9 mouse cellular contexts compared by ENCODE assay signal in the genomic region with DNA sequence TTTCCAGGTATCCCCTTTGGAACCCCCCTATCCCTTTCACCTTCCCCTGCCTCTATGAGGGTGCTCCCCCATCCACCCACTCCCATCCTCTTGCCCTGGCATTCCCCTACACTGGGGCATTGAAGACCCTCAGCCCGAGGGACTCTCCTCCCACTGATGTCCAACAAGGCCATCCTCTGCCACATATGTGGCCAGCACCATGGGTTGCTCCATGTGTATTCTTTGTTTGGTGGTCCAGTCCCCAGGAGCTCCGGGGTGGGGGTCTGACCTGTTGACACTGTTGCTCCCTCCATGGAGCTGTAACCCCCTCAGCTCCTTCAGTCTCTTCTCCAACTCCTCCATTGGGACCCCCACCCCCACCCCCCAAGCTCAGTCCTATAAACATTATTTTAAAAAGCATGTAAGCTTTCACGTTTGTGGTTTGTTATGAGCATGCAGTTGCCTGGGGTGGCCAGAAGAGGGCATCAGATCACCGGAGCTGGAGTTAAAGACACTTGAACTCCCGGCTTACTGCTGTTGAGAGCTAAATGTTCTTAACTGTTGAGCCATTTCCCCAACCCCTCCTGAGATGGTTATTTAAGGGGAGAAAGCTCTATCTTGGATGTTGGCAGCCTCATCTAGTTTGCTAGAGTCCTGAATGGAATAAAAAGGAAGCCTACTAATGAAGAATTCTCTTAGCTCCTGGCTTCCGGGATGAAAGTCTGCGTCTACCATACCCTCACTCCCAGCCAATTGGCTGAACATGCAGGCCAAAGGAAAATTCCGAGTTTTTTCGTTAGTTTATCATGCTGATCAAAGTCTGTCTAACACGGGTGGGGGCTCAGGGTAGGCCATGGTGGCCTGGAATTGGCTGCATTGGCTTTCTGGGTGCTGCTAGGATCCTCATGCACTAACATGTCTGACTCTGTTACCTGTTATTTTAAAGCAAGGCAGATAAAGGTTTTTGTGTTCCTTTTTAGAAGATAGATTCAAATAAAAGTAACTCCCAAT. TPM values are rescaled to one million over a fixed set of nuclear protein-coding genes. Genes with fewer than 3 reads are reported as not detected.
A peak's percentile ranks its signal among the peaks of the same experiment; 100 is the strongest.
DNase-seq lines count a peak whose midpoint lies in the region; ATAC-seq lines count a peak whose summit lies in the region.
"Had no signal": no experiment of that assay in that cellular context is flagged by ENCODE, and none has a peak within 500 bp of the region (broad histone marks: within the 10 kb centered on the region; RNA-seq: fewer than 3 reads in every experiment).

No protein-coding gene starts in this region.

- H3K9ac ChIP-seq in embryonic facial prominence, embryonic 11.5 days (replicated peaks; ENCODE audit: low read length), result no peak overlapping the region
- no peak overlapping the region for H3K9ac ChIP-seq in hindbrain, embryonic 15.5 days
- no peak overlapping the region for H3K9ac ChIP-seq in midbrain, embryonic 15.5 days
- no peak overlapping the region for H3K9ac ChIP-seq in stomach, embryonic 16.5 days (ENCODE audit: low read length)

- peak; percentile 16 to 50 for DNase-seq in left cerebral cortex, adult 18-20 months (ENCODE audit: low spot score in 2 of 2)
- no peak for DNase-seq in left cerebral cortex, adult 11 months (ENCODE audit: low spot score)
- peak; percentile 34 to 59 for DNase-seq in adrenal gland, postnatal 36 days
- DNase-seq in embryonic facial prominence, embryonic 11.5 days (ENCODE audit: low spot score), result peak; percentile 69
- DNase-seq in left cerebral cortex, postnatal 25 days (ENCODE audit: low spot score in 2 of 2), result peak; percentile 39 to 56

- H3K36me3 ChIP-seq in embryonic facial prominence, embryonic 11.5 days (replicated peaks; ENCODE audit: control insufficient read depth, insufficient read depth, low read depth, low read length), result no peaks in the 10 kb centered on the region
- H3K36me3 ChIP-seq in hindbrain, embryonic 15.5 days, result no peaks in the 10 kb centered on the region
- H3K36me3 ChIP-seq in midbrain, embryonic 15.5 days (replicated peaks), result no peaks in the 10 kb centered on the region
- H3K36me3 ChIP-seq in stomach, embryonic 16.5 days (ENCODE audit: control insufficient read depth, insufficient read depth, low read length), result no peaks in the 10 kb centered on the region

- H3K4me1 ChIP-seq in embryonic facial prominence, embryonic 11.5 days (ENCODE audit: control insufficient read depth, insufficient read depth, low read length), result no peaks in the 10 kb centered on the region
- H3K4me1 ChIP-seq in hindbrain, embryonic 15.5 days (replicated peaks), result no peaks in the 10 kb centered on the region
- H3K4me1 ChIP-seq in midbrain, embryonic 15.5 days, result no peaks in the 10 kb centered on the region
- no peaks in the 10 kb centered on the region for H3K4me1 ChIP-seq in stomach, embryonic 16.5 days (ENCODE audit: control insufficient read depth, insufficient read depth, low read length)

- H3K27ac ChIP-seq in embryonic facial prominence, embryonic 11.5 days (replicated peaks; ENCODE audit: low read depth, low read length), result no peak overlapping the region
- no peak overlapping the region for H3K27ac ChIP-seq in hindbrain, embryonic 15.5 days (replicated peaks)
- no peak overlapping the region for H3K27ac ChIP-seq in midbrain, embryonic 15.5 days
- no peak overlapping the region for H3K27ac ChIP-seq in stomach, embryonic 16.5 days (ENCODE audit: low read length)

- intact Hi-C loops in left cerebral cortex, postnatal 25 days (cut with DNase I), result loop anchor here (2.0 to 10.0 kb wide), 3 partner anchors 95 to 593 kb away; partner anchors contain the start of gene Slc4a4

- no peak overlapping the region for H3K4me2 ChIP-seq in embryonic facial prominence, embryonic 11.5 days (ENCODE audit: low read depth, low read length)
- no peak overlapping the region for H3K4me2 ChIP-seq in hindbrain, embryonic 15.5 days
- no peak overlapping the region for H3K4me2 ChIP-seq in midbrain, embryonic 15.5 days
- H3K4me2 ChIP-seq in stomach, embryonic 16.5 days (ENCODE audit: low read depth, low read length), result no peak overlapping the region

- no peaks in the 10 kb centered on the region for H3K9me3 ChIP-seq in embryonic facial prominence, embryonic 11.5 days (replicated peaks; ENCODE audit: control insufficient read depth, low read length)
- H3K9me3 ChIP-seq in hindbrain, embryonic 15.5 days, result no peaks in the 10 kb centered on the region
- no peaks in the 10 kb centered on the region for H3K9me3 ChIP-seq in midbrain, embryonic 15.5 days
- no peaks in the 10 kb centered on the region for H3K9me3 ChIP-seq in stomach, embryonic 16.5 days (replicated peaks; ENCODE audit: control insufficient read depth, low read length)

- no peak for ATAC-seq in embryonic facial prominence, embryonic 11.5 days (replicated peaks; ENCODE audit: insufficient number of reproducible peaks, low FRiP score, low TSS enrichment, low read depth)
- 0 out of 2 replicates have a peak, but pooled peaks have one; percentile 51 for ATAC-seq in hindbrain, embryonic 15.5 days (ENCODE audit: low FRiP score, low read depth)
- ATAC-seq in midbrain, embryonic 15.5 days (replicated peaks), result peak; percentile 68
- ATAC-seq in stomach, embryonic 16.5 days (ENCODE audit: insufficient read depth, low FRiP score), result 0 out of 2 replicates have a peak, but pooled peaks have one; percentile 25

- H3K27me3 ChIP-seq in embryonic facial prominence, embryonic 11.5 days (ENCODE audit: control insufficient read depth, insufficient read depth, low read length), result no peaks in the 10 kb centered on the region
- no peaks in the 10 kb centered on the region for H3K27me3 ChIP-seq in hindbrain, embryonic 15.5 days
- no peaks in the 10 kb centered on the region for H3K27me3 ChIP-seq in midbrain, embryonic 15.5 days (replicated peaks)
- no peaks in the 10 kb centered on the region for H3K27me3 ChIP-seq in stomach, embryonic 16.5 days (ENCODE audit: control insufficient read depth, insufficient read depth, low read length)

- 36% methylated on average over 10 of the region's 10 CpGs for WGBS in embryonic facial prominence, embryonic 11.5 days
- 39% methylated on average over 10 of the region's 10 CpGs for WGBS in hindbrain, embryonic 15.5 days
- 42% methylated on average over 10 of the region's 10 CpGs for WGBS in midbrain, embryonic 15.5 days
- WGBS in stomach, embryonic 16.5 days, result 39% methylated on average over 10 of the region's 10 CpGs

- H3K4me3 ChIP-seq in embryonic facial prominence, embryonic 11.5 days (ENCODE audit: low read depth, low read length), result no peak overlapping the region
- no peak overlapping the region for H3K4me3 ChIP-seq in hindbrain, embryonic 15.5 days
- H3K4me3 ChIP-seq in midbrain, embryonic 15.5 days, result no peak overlapping the region
- no peak overlapping the region for H3K4me3 ChIP-seq in stomach, embryonic 16.5 days (replicated peaks; ENCODE audit: low read length)
- H3K4me3 ChIP-seq: erythroblast, embryonic 14.5 days had no signal

RNA-seq across cellular contexts. Expression of gene Dck, which starts 26.8 kb away (rescaled TPM):
- total RNA-seq in left cerebral cortex, adult 18-20 months (2021), result 10 to 100 TPM; 15.1 to 18.7 TPM
- 1 to 10 TPM; 3.6 to 5.1 TPM for total RNA-seq in adrenal gland, postnatal 36 days (2021)
- 99.9 and 110 TPM in 2 replicates for polyA plus RNA-seq in embryonic facial prominence, embryonic 11.5 days (2014; fragmentation: Nextera tagmentation; extraction: Ambion mirVana)
- polyA plus RNA-seq in hindbrain, embryonic 15.5 days (2015; fragmentation: Nextera tagmentation; extraction: Ambion mirVana), result 46.9 and 53.4 TPM in 2 replicates
- 10 to 100 TPM; 16.5 to 17.6 TPM for total RNA-seq in left cerebral cortex, postnatal 25 days (2021)
- polyA plus RNA-seq in midbrain, embryonic 15.5 days (2015; fragmentation: Nextera tagmentation; extraction: Ambion mirVana), result 50.5 and 50.9 TPM in 2 replicates
- 35.9 and 38.6 TPM in 2 replicates for polyA plus RNA-seq in stomach, embryonic 16.5 days (2015; fragmentation: Nextera tagmentation; extraction: Ambion mirVana)
